Mouse (Mus musculus): ENCODE measurements around the gene Fibp.

DNA sequence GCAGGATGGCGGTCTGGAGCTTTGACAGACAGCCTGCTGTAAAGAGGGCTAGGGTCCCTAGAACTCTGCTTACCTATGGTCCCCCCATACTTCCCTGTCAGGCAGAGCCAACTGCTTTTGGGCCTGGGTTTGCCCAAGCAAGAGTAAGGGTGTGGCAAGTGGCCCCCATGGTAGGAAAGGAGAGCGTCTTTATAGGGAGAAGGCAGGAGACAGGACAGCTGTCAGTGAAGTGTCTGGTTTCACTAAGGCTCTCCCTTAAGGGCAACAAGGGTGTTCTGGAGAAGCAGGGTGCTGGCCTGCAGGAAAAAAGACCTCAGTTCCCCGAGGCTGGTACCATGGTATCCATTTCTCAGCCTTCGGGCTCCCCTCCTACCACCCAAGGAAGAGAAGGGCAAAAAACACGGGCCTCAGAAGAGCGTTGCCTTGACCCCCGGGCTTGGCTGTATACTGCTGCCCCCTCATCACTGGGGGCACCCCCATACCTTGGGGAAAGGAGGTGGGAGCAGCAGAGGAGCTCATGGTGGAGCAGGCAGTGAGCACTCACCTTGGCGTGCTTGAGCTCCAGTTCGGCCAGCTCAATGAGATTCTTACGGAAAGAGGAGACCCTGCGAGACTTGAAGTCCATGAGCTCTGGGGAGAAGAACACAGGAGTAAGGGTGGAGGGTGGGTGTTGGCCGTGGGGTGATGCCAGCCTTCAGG is 35.1 kb downstream of the Fibp start:
- TF ChIP-seq GATA1 (IDR thresholded peaks at IDR 0.05; ENCODE audit: borderline replicate concordance, low read length): no peak
- TF ChIP-seq FLI1 (IDR thresholded peaks at IDR 0.05; ENCODE audit: low read length): no peak

Data from megakaryocyte, embryonic 14.5 days (primary cell).